Mouse (Mus musculus) fat pad, adult 2 months (tissue): ENCODE data around the gene Adamtsl4.
"Not testable (repeated sequence)": the region's sequence is repeated elsewhere in the genome, so short reads cannot be mapped to it uniquely, and the experiment has no call there.

Experiments used
- DNase-seq: peaks from one replicate; pipeline ENCODE4 v3.0.0-alpha.2; 2011; ENCODE audit warnings: low read depth, low spot score; ENCODE audit errors: extremely low read depth

The Adamtsl4 gene

GRCm38 (mm10) chr3:95677420-95678090 is 10.2 kb downstream of the Adamtsl4 start:
- no peak for DNase-seq

GRCm38 (mm10) chr3:95676745-95677419 is 10.8 kb downstream of the Adamtsl4 start:
- DNase-seq: no peak

GRCm38 (mm10) chr3:95675301-95676092 is 12.2 kb downstream of the Adamtsl4 start:
- DNase-seq: no peak

- no peak for DNase-seq
Measured at GRCm38 (mm10) chr3:95674812-95675211, 12.9 kb downstream of the Adamtsl4 start.

- DNase-seq: no peak
Measured at GRCm38 (mm10) chr3:95674236-95674635, 13.5 kb downstream of the Adamtsl4 start.

GRCm38 (mm10) chr3:95673707-95674211 is 14.0 kb downstream of the Adamtsl4 start:
- no peak for DNase-seq

- no peak for DNase-seq
Measured at GRCm38 (mm10) chr3:95672861-95673706, 14.6 kb downstream of the Adamtsl4 start.

- DNase-seq: no peak
Measured at GRCm38 (mm10) chr3:95672461-95672860, 15.3 kb downstream of the Adamtsl4 start.

- no peak for DNase-seq
Measured at GRCm38 (mm10) chr3:95671201-95671600, 16.5 kb downstream of the Adamtsl4 start.

GRCm38 (mm10) chr3:95670419-95670818 is 17.3 kb downstream of the Adamtsl4 start:
- DNase-seq: not testable (repeated sequence)

GRCm38 (mm10) chr3:95669309-95669665 is 18.4 kb downstream of the Adamtsl4 start:
- DNase-seq: no peak

- no peak for DNase-seq
Measured at GRCm38 (mm10) chr3:95668589-95669308, 19.0 kb downstream of the Adamtsl4 start.

GRCm38 (mm10) chr3:95668026-95668425 is 19.7 kb downstream of the Adamtsl4 start:
- no peak for DNase-seq

GRCm38 (mm10) chr3:95667521-95667920 is 20.2 kb downstream of the Adamtsl4 start:
- DNase-seq: no peak

- no peak for DNase-seq
Measured at GRCm38 (mm10) chr3:95666124-95666844, 21.4 kb downstream of the Adamtsl4 start.

- DNase-seq: no peak
Measured at GRCm38 (mm10) chr3:95664940-95665352, 22.8 kb downstream of the Adamtsl4 start.

GRCm38 (mm10) chr3:95663969-95664608 is 23.6 kb downstream of the Adamtsl4 start:
- no peak for DNase-seq

- DNase-seq: no peak
Measured at GRCm38 (mm10) chr3:95663486-95663885, 24.2 kb downstream of the Adamtsl4 start.
